Mouse (Mus musculus) cerebellum, postnatal 36 days (tissue): ENCODE results near the gene Ctsz.

Source experiments
- DNase-seq, 2 experiments: peaks; one replicate each; pipeline ENCODE4 v3.0.0; 2021 to 2022; ENCODE audit warnings: mixed read lengths in 2 of 2

Ctsz gene

DNA sequence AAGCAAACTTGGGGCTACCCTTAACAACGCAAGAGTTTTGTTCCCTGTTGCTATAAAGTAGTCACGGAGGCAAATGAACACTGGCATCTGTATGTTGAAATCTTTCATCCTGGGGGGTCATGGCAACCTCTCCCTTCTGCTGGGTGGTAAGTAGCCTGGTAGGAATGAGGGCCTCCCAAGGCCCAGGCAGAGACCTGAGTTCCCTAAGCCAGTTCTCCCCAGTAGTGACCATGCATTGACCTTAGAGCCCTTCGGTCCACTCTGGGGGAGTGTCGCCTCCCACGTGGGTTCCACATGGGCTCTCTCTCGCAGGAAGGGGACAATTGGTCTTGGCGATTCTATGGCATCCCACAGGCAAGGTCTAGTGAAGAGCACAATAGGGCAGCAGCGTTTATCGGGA lies 1.1 kb upstream of the Ctsz start:
- DNase-seq = no peak

DNA sequence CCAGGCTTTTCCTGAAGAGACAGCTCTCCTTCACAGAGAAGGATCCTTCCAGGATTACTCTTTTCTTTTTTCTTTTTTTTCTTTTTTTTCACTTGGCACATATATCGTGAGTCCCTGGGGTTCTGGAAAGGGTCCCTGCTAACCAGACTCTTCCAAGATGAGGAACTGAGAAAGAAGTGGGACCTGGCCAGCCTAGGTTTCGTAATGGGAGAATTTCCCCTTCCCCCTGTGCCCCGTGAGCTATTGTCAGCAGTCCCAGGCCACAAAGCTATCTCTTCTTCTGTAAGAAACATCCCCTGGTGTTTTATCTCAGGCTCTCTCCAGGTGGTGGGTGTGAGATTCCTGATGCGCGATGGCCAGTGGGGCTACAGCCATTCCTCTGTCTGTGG lies 605 bp upstream of the Ctsz start:
- no peak for DNase-seq

- DNase-seq = no peak
Observed at GRCm38 (mm10) chr2:174438181-174438580, 658 bp downstream of the Ctsz start.

GRCm38 (mm10) chr2:174437697-174437982 lies 1.2 kb downstream of the Ctsz start:
- DNase-seq = no peak

DNA sequence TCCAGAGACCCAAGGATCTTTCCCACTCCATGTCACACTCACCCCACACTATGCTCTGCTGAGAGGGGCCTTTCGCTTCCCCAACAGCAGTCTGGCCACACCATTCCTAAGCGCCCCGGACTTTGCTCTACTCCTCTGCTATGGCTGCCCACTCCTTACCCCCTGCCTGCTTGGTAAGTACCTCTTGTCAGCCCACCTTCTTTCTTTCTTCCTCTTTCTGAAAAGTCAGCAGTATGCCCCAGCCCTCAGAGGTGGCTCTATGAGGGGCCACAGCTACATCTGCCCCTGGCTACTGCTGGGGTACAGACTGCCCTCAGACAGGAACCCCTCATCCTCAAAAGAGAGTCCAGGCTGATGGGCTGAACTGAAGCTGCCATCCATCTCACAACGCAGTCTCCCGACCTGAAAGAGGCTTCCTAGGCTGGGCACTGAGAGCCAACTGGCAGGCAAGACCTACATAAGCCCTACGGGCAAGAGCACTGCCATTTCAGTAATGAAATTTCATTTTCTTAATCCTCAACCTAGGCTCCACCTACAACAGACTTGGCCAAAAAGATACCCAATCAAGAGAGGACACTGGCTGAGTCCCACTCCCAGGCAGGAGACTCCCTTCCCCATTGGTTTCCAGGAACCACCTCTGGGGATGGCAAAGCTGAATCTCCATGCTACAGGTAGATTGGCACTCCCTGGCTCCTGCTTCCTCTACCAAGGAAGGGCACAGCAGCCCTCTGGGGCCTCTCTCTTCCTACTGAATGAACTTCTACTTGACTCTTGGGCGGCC lies 1.7 kb downstream of the Ctsz start:
- DNase-seq = no peak

GRCm38 (mm10) chr2:174436076-174436701 lies 2.6 kb downstream of the Ctsz start:
- no peak for DNase-seq

DNA sequence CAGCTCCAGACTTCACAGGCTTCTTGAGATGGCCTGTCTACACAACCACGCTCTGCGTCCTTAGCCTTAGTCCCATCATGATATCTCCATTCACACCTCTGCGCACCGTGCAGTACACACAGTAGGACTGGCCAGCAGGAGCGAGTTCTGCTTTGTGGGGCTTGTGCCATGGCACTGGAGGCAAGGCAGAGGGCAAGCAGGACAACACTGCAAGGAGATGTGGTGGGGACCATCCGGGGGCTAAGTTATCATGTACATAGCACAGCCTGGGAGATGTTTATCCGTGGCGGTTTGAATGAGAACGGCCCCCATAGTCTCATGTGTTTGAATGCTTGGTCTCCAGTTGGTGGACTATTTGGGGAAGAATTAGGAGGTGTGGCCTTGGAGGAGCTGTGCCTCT lies 3.9 kb downstream of the Ctsz start:
- no peak for DNase-seq

DNA sequence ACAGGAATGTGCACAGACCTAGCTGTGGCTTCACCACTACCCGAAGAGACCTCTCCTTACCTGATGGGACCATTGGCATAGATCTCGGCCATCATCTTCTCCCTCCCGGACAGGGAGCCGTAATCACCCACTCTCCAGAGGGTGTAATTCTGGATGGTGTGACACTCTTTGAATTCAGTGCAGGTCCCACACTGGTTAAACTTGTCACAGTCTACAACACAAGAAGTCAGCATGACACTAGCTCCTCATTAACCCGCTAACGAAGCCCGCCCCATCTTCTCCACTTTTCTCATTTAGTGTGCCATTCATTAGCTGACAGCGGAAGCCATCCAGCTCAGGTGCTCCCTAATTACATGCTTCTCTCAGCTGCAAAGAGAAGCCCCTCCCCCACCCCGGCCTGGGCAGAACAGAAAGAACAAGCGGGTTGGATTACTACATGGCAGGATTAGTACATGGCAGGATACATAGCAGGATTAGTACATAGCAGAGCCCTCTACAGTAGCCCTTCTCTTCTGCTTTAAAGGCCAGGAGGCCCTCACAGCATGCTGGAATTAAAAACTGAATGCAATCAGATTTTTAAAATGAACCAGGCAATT lies 9.7 kb downstream of the Ctsz start:
- no peak for DNase-seq

GRCm38 (mm10) chr2:174428076-174428835 lies 10.6 kb downstream of the Ctsz start:
- DNase-seq = no peak

DNA sequence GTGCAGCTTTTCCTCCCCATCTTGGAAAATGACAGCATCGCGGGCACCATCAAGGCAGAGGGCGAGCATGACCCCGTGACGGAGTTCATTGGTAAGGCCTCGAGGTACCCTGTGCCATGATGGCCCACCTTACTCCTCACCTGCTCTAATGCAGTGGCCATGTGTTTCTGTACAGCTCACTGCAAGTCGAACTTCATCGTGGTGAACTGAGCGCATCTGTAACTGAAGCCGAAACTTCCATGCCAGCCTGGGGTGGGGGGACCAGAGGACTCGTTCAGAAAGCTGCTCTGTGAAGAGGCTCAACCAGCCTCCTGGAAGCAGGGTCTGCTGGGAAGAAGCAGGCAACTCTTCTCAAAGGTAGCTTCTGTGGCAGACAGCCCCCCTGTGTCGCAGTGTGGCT lies 12.0 kb downstream of the Ctsz start:
- DNase-seq = no peak

- DNase-seq = no peak
Observed at GRCm38 (mm10) chr2:174424301-174425085, 14.3 kb downstream of the Ctsz start.

- no peak for DNase-seq
Observed at GRCm38 (mm10) chr2:174421107-174421506, 17.7 kb downstream of the Ctsz start.

DNA sequence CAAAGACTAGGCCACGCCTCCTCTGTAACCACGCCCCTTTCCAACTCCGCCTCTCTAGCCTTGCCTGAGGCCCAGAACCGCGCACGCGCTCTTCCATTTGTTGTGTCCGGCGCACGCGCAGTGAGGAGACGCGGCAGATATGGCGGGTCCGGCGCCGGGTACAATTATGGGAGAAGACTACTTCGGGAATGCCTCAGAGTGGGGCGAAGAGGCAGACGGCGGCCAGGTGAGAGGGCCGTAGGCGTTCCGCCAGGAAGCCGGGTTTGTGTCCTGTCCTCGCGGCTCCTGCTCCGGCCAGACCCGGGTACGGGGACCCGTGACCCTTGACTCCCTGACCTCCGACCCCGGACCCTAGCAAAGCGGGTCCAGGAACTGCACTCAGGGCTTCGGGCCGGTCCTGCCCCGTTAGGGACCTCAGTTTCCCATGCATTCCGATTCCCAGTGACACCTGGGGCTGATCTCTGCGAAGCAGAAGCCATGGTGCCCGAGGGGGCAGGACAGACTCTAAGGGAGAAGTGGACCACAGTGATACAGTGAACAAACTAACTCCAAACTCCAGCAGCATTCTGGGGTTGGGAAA lies 23.0 kb downstream of the Ctsz start, which contains the start of gene Nelfcd:
Gene Nelfcd, plus strand, starts transcription at position 74 of the 580 bp plus-strand sequence.
- DNase-seq = peak; percentile 92 to 93

GRCm38 (mm10) chr2:174415001-174415730 lies 23.7 kb downstream of the Ctsz start:
- no peak for DNase-seq

GRCm38 (mm10) chr2:174413127-174413526 lies 25.7 kb downstream of the Ctsz start:
- DNase-seq = no peak

GRCm38 (mm10) chr2:174410222-174410621 lies 28.6 kb downstream of the Ctsz start:
- no peak for DNase-seq

GRCm38 (mm10) chr2:174400396-174400795 lies 38.4 kb downstream of the Ctsz start:
- DNase-seq = no peak

GRCm38 (mm10) chr2:174397881-174398280 lies 41.0 kb downstream of the Ctsz start:
- DNase-seq = no peak

DNA sequence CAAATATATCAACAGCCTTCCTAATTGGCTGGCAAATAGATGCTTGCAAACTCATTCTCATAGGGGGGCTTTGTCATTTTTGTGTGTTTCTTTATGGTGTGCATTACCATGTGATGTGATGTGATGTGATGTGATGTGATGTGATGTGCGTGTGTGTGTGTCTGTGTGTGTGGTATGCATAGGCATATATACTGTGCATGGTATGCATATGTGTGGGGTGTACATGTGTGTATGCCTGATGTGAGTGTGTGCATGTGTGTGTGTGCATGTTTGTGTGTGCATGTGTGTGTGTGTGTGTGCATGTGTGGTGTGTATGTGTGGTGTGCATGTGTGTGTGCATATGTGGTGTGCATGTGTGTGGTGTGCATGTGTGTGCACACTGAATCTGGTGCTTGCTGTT lies 41.8 kb downstream of the Ctsz start:
- DNase-seq = no peak

DNA sequence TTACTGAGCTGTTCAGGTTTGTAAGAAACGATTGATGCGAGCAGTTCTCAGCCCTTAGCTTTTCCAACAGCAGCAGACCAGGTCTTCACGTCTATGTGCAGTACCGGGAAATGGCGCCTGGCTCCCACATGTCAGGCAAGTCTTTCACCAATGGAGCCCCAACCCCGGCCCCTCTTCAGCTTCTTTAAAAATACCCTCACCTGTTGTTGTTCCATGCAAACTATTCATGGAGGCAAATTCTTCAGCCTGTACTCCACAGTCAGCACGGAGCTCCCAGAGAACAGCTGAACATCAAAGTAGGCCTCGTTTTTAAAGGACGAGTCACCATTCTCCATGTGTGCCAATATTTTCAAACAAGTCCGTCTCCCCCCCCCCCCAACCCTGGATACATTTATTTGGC lies 42.2 kb downstream of the Ctsz start:
- DNase-seq = no peak

DNA sequence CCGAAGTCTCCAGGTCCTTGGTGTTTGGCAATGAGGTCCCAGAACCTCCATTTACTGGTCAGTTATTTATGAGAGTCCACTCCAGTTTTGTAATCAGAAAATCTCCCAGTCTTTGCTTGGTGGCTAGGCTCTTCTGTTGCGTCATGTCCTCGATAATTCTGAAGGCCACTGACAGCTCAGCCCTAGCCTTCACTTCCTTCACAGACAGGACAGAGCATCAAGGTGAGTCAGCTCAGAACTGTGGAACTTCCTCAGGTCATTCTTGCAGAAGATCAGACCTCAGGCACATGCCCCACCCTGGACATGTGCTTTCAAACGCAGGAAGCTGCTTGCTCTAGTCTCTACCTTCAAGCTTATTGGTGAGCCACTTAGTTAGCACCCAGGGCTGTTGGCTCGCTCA lies 45.5 kb downstream of the Ctsz start:
- DNase-seq = no peak

GRCm38 (mm10) chr2:174392554-174392953 lies 46.3 kb downstream of the Ctsz start:
- no peak for DNase-seq
